Mouse (Mus musculus) lung, postnatal 0 days (tissue): ENCODE data around the gene Ift122.

Experiments used
- CTCF ChIP-seq: IDR thresholded peaks from 2 replicates; pipeline ENCODE4 v1.5.1; 2016; ENCODE audit warnings: antibody characterized with exemption, mild to moderate bottlenecking
- EP300 ChIP-seq: IDR thresholded peaks from 2 replicates; pipeline ENCODE4 v1.6.1; 2016; ENCODE audit warnings: antibody characterized with exemption, mild to moderate bottlenecking, control low read depth

GRCm38 (mm10) chr6:115916611-115917010 is 63.3 kb downstream of the Ift122 start:
- TF ChIP-seq CTCF = no peak
- no peak for TF ChIP-seq EP300
